Mouse (Mus musculus) testis, postnatal 14 days (tissue): ENCODE data around the gene Nuak1.

Source experiments
- DNase-seq: peaks from one replicate; pipeline ENCODE4 v3.0.0; 2021; ENCODE audit warnings: low spot score

Gene Nuak1

DNA sequence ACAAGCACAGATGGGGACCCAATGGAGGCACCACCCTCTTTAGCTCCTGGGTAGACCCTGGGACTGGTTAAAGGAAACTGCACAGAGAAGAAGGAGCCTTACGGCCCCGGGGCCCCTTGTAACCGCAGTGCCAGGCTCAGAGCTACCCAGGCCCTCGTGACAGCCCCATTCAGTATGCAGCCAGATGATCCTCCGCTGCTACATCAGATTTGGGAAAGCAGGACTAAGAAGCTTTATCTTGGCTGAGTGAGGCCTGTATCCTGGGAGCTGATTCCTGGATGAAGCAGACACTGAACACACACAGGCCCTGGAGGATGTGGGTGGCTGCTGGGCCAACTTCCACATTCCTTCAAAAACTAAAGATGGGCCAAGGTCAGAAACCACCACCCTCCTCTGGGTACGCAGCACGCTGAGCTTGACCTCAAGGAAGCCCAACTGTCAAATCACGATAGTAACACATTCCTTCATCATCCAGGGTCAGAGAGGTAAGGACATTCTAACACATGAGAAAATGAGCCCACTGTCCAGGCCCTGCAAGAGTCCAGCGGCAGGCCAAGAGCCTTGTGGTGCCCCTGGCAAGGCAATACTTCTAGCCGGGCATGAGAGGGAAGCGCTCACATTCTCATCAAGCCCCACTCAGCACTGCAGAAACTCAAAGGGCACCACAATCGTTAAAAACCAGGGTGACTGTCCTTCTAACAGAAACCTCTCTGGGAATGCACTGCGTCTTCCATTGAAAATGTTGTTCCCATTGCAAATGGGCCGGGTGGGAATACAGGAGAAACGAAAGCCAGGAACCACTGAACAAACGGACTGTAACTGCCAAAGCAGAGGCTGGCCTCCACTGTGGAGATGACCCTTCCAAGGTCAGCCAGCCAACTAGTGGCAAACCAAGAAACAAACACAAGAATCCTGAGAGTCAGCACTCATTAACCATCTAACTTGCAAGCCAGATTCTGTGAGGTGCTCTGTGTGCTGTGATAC is 29.0 kb downstream of the Nuak1 start:
- DNase-seq: peak; percentile 47

DNA sequence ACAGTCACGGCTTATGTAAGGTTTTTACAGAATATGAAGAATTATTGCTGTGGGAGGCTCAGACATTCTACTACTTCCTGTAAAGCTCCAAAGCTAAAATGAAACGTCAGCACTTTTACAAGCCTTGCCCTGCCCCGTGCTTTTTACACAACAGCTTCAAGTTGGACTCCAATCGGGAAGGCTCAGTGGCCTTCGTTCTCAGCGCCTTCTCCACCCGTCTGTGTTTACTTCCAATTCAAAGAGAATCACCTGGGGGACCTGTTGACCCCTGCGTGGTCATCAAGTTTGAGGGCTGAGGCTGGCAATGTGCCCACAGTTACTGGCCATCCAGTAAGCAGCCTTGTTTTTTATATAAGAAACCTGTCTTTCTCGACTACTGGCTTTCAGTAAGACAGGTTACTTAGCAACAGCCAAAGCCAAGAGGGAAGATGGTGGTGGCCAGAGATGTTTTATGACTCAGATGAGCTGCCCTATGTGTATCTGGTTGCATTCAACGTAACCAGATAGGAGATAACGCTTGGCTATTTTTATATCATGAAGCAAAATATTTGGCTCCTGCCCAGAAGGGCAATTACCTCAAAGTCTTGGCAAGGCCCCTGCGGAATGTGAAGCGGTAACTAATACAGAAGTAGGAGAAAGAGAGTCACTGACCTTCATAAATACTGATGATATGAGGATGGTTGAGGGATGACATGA is 31.3 kb downstream of the Nuak1 start:
- no peak for DNase-seq

DNA sequence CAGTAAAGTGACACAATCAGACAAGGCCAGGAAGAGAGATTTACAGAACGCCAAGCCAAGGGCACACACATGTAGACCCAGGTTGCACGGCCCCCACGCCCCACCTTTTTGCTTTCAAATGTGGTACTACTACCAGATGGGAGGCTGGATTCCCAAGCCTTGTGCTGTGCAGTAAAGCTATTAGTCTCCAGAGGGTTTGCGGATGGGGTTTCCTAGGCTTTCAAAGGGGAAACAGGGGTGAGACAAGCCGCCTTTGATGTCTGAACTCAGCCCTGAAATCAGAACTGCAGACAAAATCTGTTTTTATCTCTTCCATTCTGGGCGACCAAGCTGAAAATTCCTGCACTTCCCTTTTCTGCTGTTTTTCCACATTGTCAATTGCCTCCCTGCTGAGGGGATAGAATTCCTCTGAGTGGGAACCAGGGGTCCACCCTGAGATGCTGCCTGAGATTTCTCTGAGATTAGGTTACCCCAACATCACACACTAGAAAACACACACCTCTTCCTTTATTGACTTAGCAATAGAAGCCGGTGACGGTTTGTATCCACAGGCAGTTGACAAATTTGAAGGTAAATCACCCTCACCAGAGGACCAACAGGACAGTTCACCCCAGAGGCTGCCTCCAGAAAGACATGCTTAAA is 35.1 kb downstream of the Nuak1 start:
- DNase-seq: no peak

GRCm38 (mm10) chr10:84401907-84402371 is 38.5 kb downstream of the Nuak1 start:
- DNase-seq: no peak

DNA sequence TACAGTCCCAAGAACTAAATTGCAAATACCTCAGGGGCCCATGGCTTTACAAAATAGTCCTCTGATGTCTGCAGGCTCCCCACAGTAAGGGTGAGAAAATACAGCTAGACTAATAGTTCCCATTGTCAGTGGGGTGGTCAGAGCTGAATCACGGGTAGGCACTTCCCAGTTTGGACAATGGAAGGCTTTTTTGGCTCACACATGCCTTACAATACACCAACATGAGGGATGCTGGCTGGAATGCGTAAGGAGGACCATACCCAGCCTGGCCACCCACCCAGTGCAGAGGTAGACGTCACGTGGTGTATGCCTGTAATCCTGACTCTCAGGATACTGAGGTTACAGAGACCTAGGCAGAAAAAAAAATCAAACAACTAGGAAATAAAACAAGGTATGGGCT is 39.2 kb downstream of the Nuak1 start:
- no peak for DNase-seq

GRCm38 (mm10) chr10:84400037-84400681 is 40.2 kb downstream of the Nuak1 start:
- no peak for DNase-seq

- no peak for DNase-seq
Observed at GRCm38 (mm10) chr10:84397276-84397675, 43.1 kb downstream of the Nuak1 start.

DNA sequence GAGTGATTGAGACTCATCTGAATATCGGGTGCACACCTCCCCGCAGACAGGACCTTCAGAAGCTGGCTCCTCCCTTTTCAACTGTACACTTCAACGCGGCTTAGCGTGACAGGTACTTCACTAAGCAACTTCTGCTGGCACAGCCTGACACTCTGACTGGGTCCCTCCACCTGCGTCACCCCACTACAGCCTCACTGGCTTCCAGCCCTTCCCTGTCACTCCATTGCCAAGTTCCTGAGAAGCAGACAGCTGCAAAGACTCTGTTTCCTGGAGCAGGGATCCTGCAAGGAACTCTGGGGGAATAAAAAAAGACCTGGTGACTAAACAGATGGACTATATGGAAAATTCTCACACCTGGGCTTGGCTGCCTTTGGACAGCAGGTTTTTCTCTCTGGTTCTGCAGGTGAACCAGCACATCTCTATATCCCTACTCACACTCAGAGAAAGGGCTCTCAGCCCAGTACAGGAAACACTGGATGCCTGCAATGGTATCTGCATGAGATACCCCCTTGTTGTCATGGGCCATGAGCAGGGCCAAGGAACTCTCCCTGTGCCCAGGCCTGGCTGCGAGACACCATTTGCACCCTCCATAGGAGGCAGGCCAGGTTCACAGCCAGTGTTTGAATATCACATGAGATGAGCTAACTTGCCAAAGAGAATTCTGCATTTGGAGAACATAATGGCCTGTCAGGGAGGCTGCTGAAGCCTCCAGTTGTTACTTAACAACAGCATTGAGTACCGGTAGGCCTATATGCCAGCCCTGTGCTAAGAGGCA is 44.3 kb downstream of the Nuak1 start:
- DNase-seq: no peak

DNA sequence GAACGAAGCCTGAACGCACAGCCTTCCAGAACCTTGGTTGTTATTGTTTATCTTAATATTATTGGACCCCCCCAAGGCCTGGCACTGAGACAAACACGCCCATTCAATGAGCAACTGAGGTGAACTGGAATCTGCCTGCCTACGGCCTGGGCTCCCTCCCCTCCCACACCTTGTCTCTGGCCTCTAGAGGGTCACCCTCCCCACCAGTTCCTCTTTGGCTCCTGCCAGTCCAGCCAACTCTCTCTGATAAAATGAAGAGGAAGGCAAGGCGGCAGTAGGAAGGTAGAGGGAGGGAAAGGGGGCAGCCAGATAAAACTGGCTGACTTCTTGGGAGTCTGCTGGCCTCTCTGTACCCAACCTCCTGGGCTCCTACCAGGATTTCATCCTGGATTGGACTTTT is 45.1 kb downstream of the Nuak1 start:
- DNase-seq: no peak

DNA sequence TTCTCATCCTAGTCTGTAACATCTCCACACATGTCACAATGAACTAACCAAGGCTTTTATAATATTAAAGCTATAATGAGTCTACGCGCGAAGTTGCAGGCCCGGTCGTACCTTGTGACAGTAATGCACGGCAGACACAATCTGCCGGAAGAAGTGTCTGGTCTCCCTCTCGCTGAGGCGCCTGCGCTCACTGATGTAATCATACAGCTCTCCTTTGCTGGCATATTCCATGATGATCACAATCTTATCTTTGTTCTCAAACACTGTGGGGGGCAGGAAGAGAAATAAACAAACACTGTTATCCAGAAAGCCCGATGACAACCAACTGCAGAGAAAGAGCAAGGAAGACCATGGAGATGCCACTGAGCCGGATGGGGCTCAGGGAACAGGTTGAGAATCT is 46.5 kb downstream of the Nuak1 start:
- no peak for DNase-seq

DNA sequence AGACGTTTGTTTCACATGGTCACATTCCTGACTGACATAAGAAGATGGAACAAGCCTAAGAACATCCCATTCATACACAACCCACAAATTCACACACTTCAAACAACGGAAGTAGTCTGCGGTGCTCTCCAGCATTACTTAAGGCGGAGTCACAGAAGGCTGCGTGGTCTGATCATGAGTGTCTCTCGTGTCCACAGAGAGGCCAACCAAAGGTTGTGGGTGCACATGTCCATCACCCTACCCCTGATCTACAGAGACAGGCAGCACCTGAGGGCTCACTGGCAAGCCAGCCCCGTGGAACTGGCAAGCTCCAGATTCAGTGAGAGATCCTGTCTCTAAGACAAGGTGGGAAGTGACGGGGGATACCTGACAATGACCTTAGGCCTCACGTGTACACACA is 47.0 kb downstream of the Nuak1 start:
- no peak for DNase-seq

DNA sequence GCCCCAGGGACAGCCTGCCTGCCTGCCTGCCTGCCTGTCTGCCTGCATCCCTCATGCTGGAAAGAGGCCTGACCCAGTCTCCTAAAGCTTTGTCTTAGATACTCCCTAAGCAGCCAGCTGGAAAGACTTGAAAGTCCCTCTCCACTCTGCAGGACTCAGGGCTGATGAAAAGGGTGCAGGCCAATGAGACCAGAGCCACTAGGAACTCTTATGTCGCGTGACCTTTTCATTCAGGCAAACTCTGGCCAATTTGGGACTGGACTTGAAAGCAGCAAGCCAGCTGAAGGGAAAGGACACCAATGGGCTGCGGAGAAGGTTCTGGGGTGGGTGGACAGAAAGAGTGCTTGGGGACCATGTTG is 47.7 kb downstream of the Nuak1 start:
- no peak for DNase-seq

- no peak for DNase-seq
Observed at GRCm38 (mm10) chr10:84392027-84392722, 48.2 kb downstream of the Nuak1 start.

DNA sequence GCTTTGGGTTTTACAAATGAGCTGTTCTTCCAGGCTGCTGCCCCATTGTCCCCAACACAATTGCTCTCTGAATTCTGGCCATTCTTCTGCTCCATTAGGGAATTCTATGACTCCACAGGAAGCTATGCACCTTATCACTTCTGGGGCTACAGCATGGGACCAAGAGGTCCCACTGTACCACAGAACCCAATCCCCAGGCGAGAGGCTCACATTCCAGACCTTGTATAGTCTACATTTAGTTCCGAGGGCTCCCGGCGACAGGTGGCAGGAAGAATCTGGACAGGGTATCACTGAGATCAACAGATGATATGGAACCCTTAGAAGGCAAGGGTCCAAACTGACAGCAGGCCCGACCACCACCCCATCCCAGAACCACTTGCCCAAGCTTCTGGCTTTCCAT is 50.7 kb downstream of the Nuak1 start:
- DNase-seq: no peak

- DNase-seq: no peak
Observed at GRCm38 (mm10) chr10:84388357-84389141, 51.8 kb downstream of the Nuak1 start.

DNA sequence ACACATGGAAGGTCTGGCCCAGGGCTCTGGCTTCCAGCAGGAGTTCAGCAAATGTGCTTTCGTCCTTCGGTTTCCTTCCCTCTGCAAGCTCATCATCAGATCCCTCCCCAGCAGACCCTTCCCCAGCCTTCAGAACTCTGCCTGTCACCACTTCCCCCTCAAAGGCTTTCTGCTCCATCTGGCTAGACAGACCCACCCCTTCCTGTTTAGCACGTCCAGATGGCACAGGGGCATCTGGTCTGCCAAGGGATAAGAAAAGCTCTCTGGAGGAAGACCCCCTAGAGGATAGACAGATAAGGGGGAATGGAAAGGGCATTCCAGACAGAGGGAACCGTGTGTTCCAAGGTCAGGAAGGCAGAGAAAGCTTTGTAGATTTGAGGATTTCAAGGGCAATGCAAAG is 53.1 kb downstream of the Nuak1 start:
- DNase-seq: no peak

- no peak for DNase-seq
Observed at GRCm38 (mm10) chr10:84386625-84387242, 53.7 kb downstream of the Nuak1 start.

- no peak for DNase-seq
Observed at GRCm38 (mm10) chr10:84386214-84386613, 54.2 kb downstream of the Nuak1 start.

DNA sequence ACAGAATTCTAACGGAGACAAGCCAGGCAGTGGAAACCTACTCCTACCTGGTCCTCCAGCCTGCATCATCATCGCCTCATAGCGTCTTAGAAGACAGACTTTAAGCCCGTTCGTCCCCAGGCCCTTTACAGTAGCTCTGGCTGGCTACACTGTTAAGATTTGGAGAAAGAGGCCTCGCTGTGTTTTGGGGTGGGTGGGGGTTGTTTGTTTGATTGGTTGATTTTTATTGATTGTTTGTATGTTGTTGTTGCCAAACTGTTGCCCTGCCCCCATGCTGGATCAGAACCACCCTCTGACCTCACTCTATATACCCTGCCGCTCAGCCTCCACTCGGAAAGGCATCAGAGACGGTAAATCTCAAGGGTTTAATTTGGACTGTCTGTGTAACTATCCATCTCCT is 55.6 kb downstream of the Nuak1 start:
- no peak for DNase-seq
